Mouse (Mus musculus) liver, postnatal 0 days (tissue): ENCODE results near the gene H2-Ob.

Source experiments
- CTCF ChIP-seq: sonication (generic); IDR thresholded peaks from 2 replicates; pipeline ENCODE4 v1.5.1; 2016; ENCODE audit warnings: antibody characterized with exemption, low read depth
- EP300 ChIP-seq: IDR thresholded peaks from 2 replicates; pipeline ENCODE4 v1.6.1; 2016; ENCODE audit warnings: antibody characterized with exemption, low read depth, mild to moderate bottlenecking

DNA sequence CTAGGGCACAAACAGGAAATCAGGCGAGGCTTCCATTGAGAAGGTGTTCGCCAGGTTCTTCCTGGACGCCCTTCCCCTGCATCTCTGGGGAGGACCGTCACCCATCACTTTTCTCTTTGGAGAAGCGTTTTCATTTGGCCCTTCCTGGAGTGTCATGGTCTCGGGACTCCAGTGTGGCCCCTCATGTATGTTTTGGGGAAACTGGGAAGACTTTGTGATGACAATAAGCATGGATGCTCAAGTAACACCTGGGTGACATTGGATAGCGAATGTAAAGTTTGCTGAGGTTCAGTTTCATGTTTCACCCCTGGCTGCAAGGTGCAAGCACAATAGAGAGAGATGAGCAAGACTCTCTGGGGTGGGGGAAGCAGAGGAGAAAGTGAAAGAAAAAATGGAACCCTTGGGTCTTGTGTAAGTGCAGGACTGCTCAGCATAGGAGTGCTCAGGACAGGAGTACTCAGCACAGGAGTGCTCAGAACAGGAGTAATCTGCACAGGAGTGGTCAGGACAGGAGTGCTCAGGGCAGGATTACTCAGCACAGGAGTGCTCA lies 37.1 kb upstream of the H2-Ob start:
- TF ChIP-seq CTCF: no peak
- no peak for TF ChIP-seq EP300
